Mouse (Mus musculus) midbrain, embryonic 12.5 days (tissue): ENCODE data around the gene Xk. TPM values are rescaled to one million over a fixed set of nuclear protein-coding genes. Genes with fewer than 3 reads are reported as not detected.

Source experiments
- ATAC-seq: fragments of 200-750 bp; cut with Nextera tagmentation; 2 replicates; pipeline ENCODE4 v1.8.0; 2017; ENCODE audit warnings: low read depth, moderate TSS enrichment, moderate library complexity; ENCODE audit not compliant: low FRiP score
- H3K27ac ChIP-seq: fragments of 300-500 bp; sonication (generic); replicated peaks from 2 replicates; pipeline ENCODE4 v1.5.1; 2016; ENCODE audit warnings: mild to moderate bottlenecking
- H3K27me3 ChIP-seq: fragments of 300-500 bp; sonication (generic); 2 replicates; pipeline ENCODE4 v1.6.1; 2016; ENCODE audit warnings: mild to moderate bottlenecking
- H3K36me3 ChIP-seq: fragments of 300-500 bp; sonication (generic); 2 replicates; pipeline ENCODE4 v1.6.1; 2016
- H3K4me1 ChIP-seq: fragments of 300-500 bp; sonication (generic); 2 replicates; pipeline ENCODE4 v1.6.1; 2016
- H3K4me2 ChIP-seq: fragments of 300-500 bp; sonication (generic); replicated peaks from 2 replicates; pipeline ENCODE4 v1.6.1; 2016; ENCODE audit warnings: mild to moderate bottlenecking, moderate library complexity
- H3K4me3 ChIP-seq: fragments of 300-500 bp; sonication (generic); 2 replicates; pipeline ENCODE4 v1.5.1; 2016; ENCODE audit warnings: mild to moderate bottlenecking
- H3K9ac ChIP-seq: fragments of 300-500 bp; sonication (generic); replicated peaks from 2 replicates; pipeline ENCODE4 v1.6.1; 2016; ENCODE audit warnings: mild to moderate bottlenecking, moderate library complexity
- H3K9me3 ChIP-seq: fragments of 300-500 bp; sonication (generic); 2 replicates; pipeline ENCODE4 v1.6.1; 2016; ENCODE audit warnings: mild to moderate bottlenecking
- WGBS: fragments of 180-500 bp; shearing (Covaris S2); methylation state at CpG from one replicate; pipeline ENCODE4 v1.1.7; 2016; 5-methylcytosine and 5-hydroxymethylcytosine counted together
- polyA plus RNA-seq: library from polyadenylated mRNA; unstranded; fragments of >200 nt; fragmentation: Nextera tagmentation; extraction: Ambion mirVana; gene quantifications from 2 replicates; pipeline ENCODE4 v1.2.1, GENCODE M21; 2016

The Xk gene
- 3.2 and 3.3 TPM in 2 replicates for polyA plus RNA-seq

- Histone ChIP-seq H3K4me2 (peak within 1 kb of the TSS; percentile 53), H3K27ac (no peak within 1 kb of the TSS), H3K27me3 (no peaks in the 10 kb centered on the region), H3K4me3 (peak within 1 kb of the TSS; percentile 59), H3K9me3 (no peaks in the 10 kb centered on the region), H3K36me3 (no peaks in the 10 kb centered on the region), H3K9ac (peak within 1 kb of the TSS; percentile 43), H3K4me1 (no peaks in the 10 kb centered on the region)
- 15% methylated on average over 39 of the region's 94 CpGs for WGBS
- peak; percentile 89 for ATAC-seq
Observed at GRCm38 (mm10) chrX:9272460-9273361, at the start of gene Xk. Xk (plus strand) TSS chrX:9272756.

- H3K4me1 ChIP-seq = no peaks in the 10 kb centered on the region
- H3K9me3 ChIP-seq = no peaks in the 10 kb centered on the region
- H3K9ac ChIP-seq = no peak overlapping the region
- H3K27me3 ChIP-seq = no peaks in the 10 kb centered on the region
- H3K4me3 ChIP-seq = no peak overlapping the region
- no peak overlapping the region for H3K27ac ChIP-seq
- H3K36me3 ChIP-seq = no peaks in the 10 kb centered on the region
- no peak overlapping the region for H3K4me2 ChIP-seq
- ATAC-seq = no peak
- WGBS = 67% methylated on average over 2 of the region's 2 CpGs
Observed at GRCm38 (mm10) chrX:9227105-9227504, 45.5 kb upstream of the Xk start.

GRCm38 (mm10) chrX:9240737-9241591 lies 31.6 kb upstream of the Xk start:
- no peak overlapping the region for H3K4me3 ChIP-seq

GRCm38 (mm10) chrX:9243381-9243864 lies 29.1 kb upstream of the Xk start:
- no peak for ATAC-seq
- 74% methylated on average over 8 of the region's 8 CpGs for WGBS
- H3K9ac ChIP-seq = no peak overlapping the region
- H3K27me3 ChIP-seq = no peaks in the 10 kb centered on the region
- H3K9me3 ChIP-seq = no peaks in the 10 kb centered on the region
- H3K27ac ChIP-seq = no peak overlapping the region
- H3K4me1 ChIP-seq = no peaks in the 10 kb centered on the region
- H3K4me2 ChIP-seq = no peak overlapping the region
- no peaks in the 10 kb centered on the region for H3K36me3 ChIP-seq
- H3K4me3 ChIP-seq = no peak overlapping the region

More at GRCm38 (mm10) chrX:9240737-9241591, 31.6 kb upstream of the Xk start:
- no peaks in the 10 kb centered on the region for H3K4me1 ChIP-seq
- no peak overlapping the region for H3K27ac ChIP-seq
- whole genome bisulfite sequencing = 81% methylated on average over 5 of the region's 5 CpGs
- H3K9ac ChIP-seq = no peak overlapping the region
- H3K4me2 ChIP-seq = no peak overlapping the region
- no peaks in the 10 kb centered on the region for H3K9me3 ChIP-seq
- no peaks in the 10 kb centered on the region for H3K27me3 ChIP-seq
- ATAC-seq = no peak
- no peaks in the 10 kb centered on the region for H3K36me3 ChIP-seq

- 0 out of 2 replicates have a peak, but pooled peaks have one; percentile 27 for ATAC-seq
- Histone ChIP-seq H3K36me3 (no peaks in the 10 kb centered on the region), H3K4me2 (no peak overlapping the region), H3K4me1 (no peaks in the 10 kb centered on the region), H3K4me3 (no peak overlapping the region), H3K27me3 (no peaks in the 10 kb centered on the region), H3K9ac (no peak overlapping the region), H3K9me3 (no peaks in the 10 kb centered on the region), H3K27ac (0 out of 2 replicates have a peak overlapping the region, but pooled peaks have one; percentile 10)
- WGBS = 72% methylated on average over 12 of the region's 12 CpGs
Observed at GRCm38 (mm10) chrX:9244603-9245336, 27.8 kb upstream of the Xk start.

GRCm38 (mm10) chrX:9248911-9249310 lies 23.6 kb upstream of the Xk start:
- 62% methylated on average over 5 of the region's 5 CpGs for WGBS
- no peak overlapping the region for H3K9ac ChIP-seq
- no peaks in the 10 kb centered on the region for H3K9me3 ChIP-seq
- H3K36me3 ChIP-seq = no peaks in the 10 kb centered on the region
- H3K4me1 ChIP-seq = no peaks in the 10 kb centered on the region
- no peaks in the 10 kb centered on the region for H3K27me3 ChIP-seq
- H3K4me3 ChIP-seq = no peak overlapping the region
- ATAC-seq = peak; percentile 69; the same call in 1 of the 2 replicates
- H3K27ac ChIP-seq = no peak overlapping the region
- H3K4me2 ChIP-seq = no peak overlapping the region

GRCm38 (mm10) chrX:9253990-9254389 lies 18.6 kb upstream of the Xk start:
- no peaks in the 10 kb centered on the region for H3K36me3 ChIP-seq
- H3K27ac ChIP-seq = no peak overlapping the region
- ATAC-seq = no peak
- H3K4me3 ChIP-seq = no peak overlapping the region
- no peak overlapping the region for H3K4me2 ChIP-seq
- H3K9me3 ChIP-seq = no peaks in the 10 kb centered on the region
- H3K27me3 ChIP-seq = no peaks in the 10 kb centered on the region
- no peak overlapping the region for H3K9ac ChIP-seq
- 82% methylated on average over 10 of the region's 10 CpGs for WGBS
- H3K4me1 ChIP-seq = no peaks in the 10 kb centered on the region

- no peak for ATAC-seq
Observed at GRCm38 (mm10) chrX:9254901-9255300, 17.7 kb upstream of the Xk start.

GRCm38 (mm10) chrX:9256766-9257165 lies 15.8 kb upstream of the Xk start, which contains the start of gene Gm14862:
Gm14862 (minus strand) TSS chrX:9256899.
- 78% methylated on average over 5 of the region's 5 CpGs for WGBS
- no peak within 1 kb of the TSS for H3K4me3 ChIP-seq
- no peaks in the 10 kb centered on the region for H3K27me3 ChIP-seq
- no peak for ATAC-seq
- no peak within 1 kb of the TSS for H3K4me2 ChIP-seq
- no peaks in the 10 kb centered on the region for H3K9me3 ChIP-seq
- H3K36me3 ChIP-seq = no peaks in the 10 kb centered on the region
- no peak within 1 kb of the TSS for H3K9ac ChIP-seq
- no peaks in the 10 kb centered on the region for H3K4me1 ChIP-seq
- H3K27ac ChIP-seq = no peak within 1 kb of the TSS

More at GRCm38 (mm10) chrX:9254901-9255300, 17.7 kb upstream of the Xk start:
- no peak overlapping the region for H3K9ac ChIP-seq
- no peaks in the 10 kb centered on the region for H3K36me3 ChIP-seq
- no peak overlapping the region for H3K27ac ChIP-seq
- H3K4me2 ChIP-seq = no peak overlapping the region
- 88% methylated on average over 3 of the region's 3 CpGs for WGBS
- no peaks in the 10 kb centered on the region for H3K9me3 ChIP-seq
- no peaks in the 10 kb centered on the region for H3K27me3 ChIP-seq
- H3K4me3 ChIP-seq = no peak overlapping the region
- H3K4me1 ChIP-seq = no peaks in the 10 kb centered on the region

- WGBS = 94% methylated on average over 7 of the region's 7 CpGs
- H3K4me3 ChIP-seq = no peak overlapping the region
- H3K27ac ChIP-seq = no peak overlapping the region
- H3K4me1 ChIP-seq = no peaks in the 10 kb centered on the region
- no peak overlapping the region for H3K9ac ChIP-seq
- no peak for ATAC-seq
- no peaks in the 10 kb centered on the region for H3K36me3 ChIP-seq
- H3K9me3 ChIP-seq = no peaks in the 10 kb centered on the region
- H3K27me3 ChIP-seq = no peaks in the 10 kb centered on the region
- no peak overlapping the region for H3K4me2 ChIP-seq
Observed at GRCm38 (mm10) chrX:9257831-9258230, 14.7 kb upstream of the Xk start.

GRCm38 (mm10) chrX:9259267-9259666 lies 13.3 kb upstream of the Xk start:
- Histone ChIP-seq H3K27me3 (no peaks in the 10 kb centered on the region), H3K4me3 (no peak overlapping the region), H3K9ac (no peak overlapping the region), H3K9me3 (no peaks in the 10 kb centered on the region), H3K4me2 (no peak overlapping the region), H3K27ac (no peak overlapping the region), H3K4me1 (no peaks in the 10 kb centered on the region), H3K36me3 (no peaks in the 10 kb centered on the region)
- 79% methylated on average over 1 of the region's 1 CpGs for WGBS
- ATAC-seq = no peak
